Mouse (Mus musculus) heart, postnatal 14 days (tissue): Measurements from ENCODE around the gene 4930415O20Rik. TPM values are rescaled to one million over a fixed set of nuclear protein-coding genes. Genes with fewer than 3 reads are reported as not detected.

Source experiments
- DNase-seq, 2 experiments: peaks; one replicate each; pipeline ENCODE4 v3.0.0; 2021 to 2022
- intact Hi-C: fragments of 180-260 bp; cut with DNase I; formaldehyde crosslinking; loops from one replicate; pipeline ENCODE4 v1.15.1; 2025
- total RNA-seq, 2 experiments: library from RNA; stranded (reverse); gene quantifications; 2 replicates each; pipeline ENCODE4 v1.2.3; 2021

Gene 4930415O20Rik
- total RNA-seq, 2 experiments from 2014 or later: 0.88 to 0.93 TPM

DNA sequence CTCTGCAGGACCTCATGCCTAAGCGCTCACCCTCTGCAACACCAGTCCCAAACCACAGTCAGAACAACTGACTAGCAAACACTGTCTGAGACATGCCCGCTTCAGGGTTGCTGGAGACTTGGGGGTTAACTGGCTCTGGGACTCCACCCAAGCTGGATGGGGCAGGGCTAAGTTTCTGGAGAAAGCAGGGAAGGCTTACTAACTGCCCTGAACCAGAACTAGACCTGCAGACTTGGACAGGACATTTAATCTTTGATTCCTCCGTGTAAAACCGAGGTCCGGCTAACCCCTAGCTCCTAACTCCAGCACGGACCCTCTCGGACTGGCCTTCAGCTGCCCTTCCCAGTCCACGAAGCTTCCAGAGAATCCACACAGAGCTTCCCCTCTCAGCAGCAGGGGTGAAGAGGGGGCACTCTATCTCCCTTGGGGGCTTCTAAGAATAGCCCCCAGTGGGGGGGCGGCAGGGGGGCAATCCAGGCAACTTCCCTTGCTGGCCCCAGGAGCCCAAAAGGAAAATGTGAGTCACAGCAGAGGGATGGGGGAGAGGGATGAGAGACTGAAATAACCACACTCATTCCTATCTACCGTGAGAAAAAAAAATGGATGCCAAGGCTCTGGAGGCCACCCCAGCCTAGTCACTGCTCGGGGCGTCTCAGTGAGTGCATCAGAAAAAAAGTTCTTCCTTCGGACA, 31.5 kb downstream of the 4930415O20Rik start:
- intact Hi-C loops: loop anchor here (2.0 kb wide), 1 partner anchor 16 kb away; no protein-coding TSS in a partner anchor
- DNase-seq: peak; percentile 70 to 77

GRCm38 (mm10) chr15:98602921-98603458, 32.2 kb downstream of the 4930415O20Rik start:
- DNase-seq: peak; percentile 56 to 60
- intact Hi-C loops: loop anchor here (2.0 kb wide), 1 partner anchor 16 kb away; no protein-coding TSS in a partner anchor

DNA sequence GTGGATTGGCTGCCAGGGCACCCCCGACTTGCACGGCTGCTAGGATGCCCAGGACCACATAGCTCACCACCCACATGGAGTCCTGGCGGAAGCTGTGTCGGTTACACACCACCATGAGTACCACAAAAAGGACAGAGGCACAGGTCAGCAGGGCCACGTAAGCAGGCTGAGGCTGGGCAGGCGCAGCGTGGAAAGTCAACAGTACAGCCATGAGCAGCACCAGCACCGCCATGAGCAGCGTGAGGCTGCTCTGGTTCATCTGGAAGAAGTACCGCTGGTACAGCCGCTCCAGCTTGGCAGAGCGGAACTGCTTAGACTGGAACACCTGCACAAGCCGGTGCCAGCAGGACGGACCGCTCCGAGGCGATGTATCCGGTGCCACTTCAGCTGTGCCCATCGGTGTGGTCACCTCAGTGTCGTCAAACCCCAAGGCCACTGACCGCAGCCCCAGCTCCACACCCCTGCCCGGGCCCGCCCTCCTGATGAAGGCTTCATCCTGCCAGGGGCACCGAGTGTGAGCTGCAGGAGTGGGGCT, 33.3 kb downstream of the 4930415O20Rik start:
- no peak for DNase-seq
- intact Hi-C loops: no loop called here

DNA sequence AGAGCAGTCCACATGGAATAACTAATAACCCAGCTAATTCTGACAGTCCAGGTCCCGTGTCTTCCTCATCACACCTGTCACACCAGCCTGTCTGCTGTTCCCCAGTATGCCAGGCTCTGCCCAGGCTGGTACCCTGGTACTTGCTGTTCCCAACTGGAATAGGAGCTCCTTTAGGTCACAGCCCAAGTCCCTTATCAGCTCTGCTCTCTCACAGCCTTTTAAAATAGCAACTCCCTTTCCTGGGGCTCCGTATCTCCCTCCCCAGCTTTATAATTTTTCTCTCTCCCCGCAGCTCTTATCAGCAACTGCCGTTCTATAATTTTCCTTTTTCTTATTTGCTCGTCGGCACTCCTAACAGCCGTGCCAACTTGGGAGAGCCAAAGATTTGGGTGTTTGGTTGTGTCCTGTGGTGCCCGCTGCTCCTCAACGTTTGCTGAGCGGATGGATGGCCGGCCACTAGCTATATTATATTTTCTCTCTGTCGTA, 35.3 kb downstream of the 4930415O20Rik start:
- no peak for DNase-seq
- intact Hi-C loops: no loop called here

DNA sequence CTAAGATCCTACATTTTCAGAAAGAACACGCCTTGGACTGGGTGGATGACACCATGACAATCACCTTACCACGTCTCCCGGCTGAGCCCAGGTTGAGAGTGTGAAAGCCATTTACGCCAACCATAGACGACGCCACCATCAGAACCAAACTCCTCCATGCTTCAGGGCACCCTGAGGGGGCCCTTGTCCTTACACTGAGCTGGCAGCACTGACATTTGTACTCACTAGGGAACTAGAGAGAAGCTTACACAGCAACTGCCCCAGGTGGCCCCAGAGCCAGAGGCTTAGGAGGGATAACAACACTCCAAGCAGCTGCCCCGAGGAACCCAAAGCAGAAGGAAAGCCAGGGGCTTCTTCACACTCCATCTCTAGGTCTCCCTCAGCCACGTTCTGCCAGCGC, 35.9 kb downstream of the 4930415O20Rik start:
- intact Hi-C loops: no loop called here
- no peak for DNase-seq

- intact Hi-C loops: no loop called here
- DNase-seq: peak; percentile 87 to 88
Observed at GRCm38 (mm10) chr15:98607557-98607956, 36.8 kb downstream of the 4930415O20Rik start.

GRCm38 (mm10) chr15:98608058-98608783, 37.4 kb downstream of the 4930415O20Rik start:
- peak; percentile 43 to 44 for DNase-seq
- intact Hi-C loops: no loop called here

- intact Hi-C loops: no loop called here
- DNase-seq: peak in 1 of 2 experiments; percentile 49
Observed at GRCm38 (mm10) chr15:98608784-98609250, 38.0 kb downstream of the 4930415O20Rik start.

GRCm38 (mm10) chr15:98609331-98610130, 38.7 kb downstream of the 4930415O20Rik start, which contains the start of gene Adcy6:
Gene Adcy6 (minus strand): TSS chr15:98610076.
- intact Hi-C loops: no loop called here
- peak; percentile 85 to 86 for DNase-seq

GRCm38 (mm10) chr15:98610131-98610633, 39.4 kb downstream of the 4930415O20Rik start:
- intact Hi-C loops: no loop called here
- DNase-seq: no peak

GRCm38 (mm10) chr15:98612229-98612628, 41.4 kb downstream of the 4930415O20Rik start:
- no peak for DNase-seq

DNA sequence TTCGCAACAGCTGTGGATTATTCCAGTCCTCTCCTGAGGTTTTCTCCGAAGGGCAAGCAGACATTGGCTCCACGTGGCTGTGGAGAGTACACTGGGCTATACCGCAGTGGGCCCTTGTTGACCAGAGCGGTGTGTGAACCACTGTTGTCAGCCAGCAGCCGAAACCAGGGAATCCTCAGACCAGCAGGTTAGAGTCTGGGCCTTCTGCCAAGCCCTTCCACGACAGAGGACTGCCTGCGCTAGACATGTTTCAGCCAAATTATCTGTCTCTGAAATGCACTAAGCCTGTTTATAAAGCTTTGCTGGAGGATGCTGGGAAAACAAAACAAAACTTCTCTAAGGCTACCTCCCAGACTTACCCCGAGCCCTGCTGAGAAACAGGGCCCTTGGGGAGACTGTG, 43.7 kb downstream of the 4930415O20Rik start:
- DNase-seq: no peak
- intact Hi-C loops: no loop called here

More at GRCm38 (mm10) chr15:98612229-98612628, 41.4 kb downstream of the 4930415O20Rik start:
- intact Hi-C loops: no loop called here

- intact Hi-C loops: loop anchor here (5.0 kb wide), 1 partner anchor 103 kb away; no protein-coding TSS in a partner anchor
Observed at GRCm38 (mm10) chr15:98614971-98615370, 44.2 kb downstream of the 4930415O20Rik start.

DNA sequence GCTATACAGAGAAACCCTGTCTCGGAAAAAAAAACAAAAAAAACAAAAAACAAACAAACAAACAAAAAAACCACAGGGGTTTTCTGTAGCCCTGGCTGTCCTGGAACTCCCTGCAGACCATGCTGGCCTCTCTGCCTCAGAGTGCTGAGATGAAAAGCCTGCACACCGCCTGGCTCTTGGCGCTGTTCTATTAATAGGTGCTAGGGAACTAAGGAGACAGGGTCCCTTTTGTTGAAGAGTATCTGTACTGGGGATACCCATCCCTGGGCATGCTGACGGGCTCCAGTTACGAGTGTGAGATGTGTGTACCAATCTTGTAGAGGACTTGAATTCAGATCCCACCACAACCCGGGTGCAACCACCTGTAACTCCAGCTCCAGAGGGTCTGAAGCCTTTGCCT, 44.9 kb downstream of the 4930415O20Rik start:
- DNase-seq: peak in 1 of 2 experiments; percentile 36
- intact Hi-C loops: loop anchor here (5.0 kb wide), 1 partner anchor 103 kb away; no protein-coding TSS in a partner anchor

More at GRCm38 (mm10) chr15:98614971-98615370, 44.2 kb downstream of the 4930415O20Rik start:
- no peak for DNase-seq

- intact Hi-C loops: loop anchor here (1.0 to 5.0 kb wide), 2 partner anchors 36 to 104 kb away; no protein-coding TSS in a partner anchor
- DNase-seq: peak in 1 of 2 experiments; percentile 37
Observed at GRCm38 (mm10) chr15:98616362-98617175, 45.8 kb downstream of the 4930415O20Rik start.

GRCm38 (mm10) chr15:98617176-98617537, 46.4 kb downstream of the 4930415O20Rik start:
- DNase-seq: peak; percentile 79 to 88
- intact Hi-C loops: loop anchor here (1.0 to 5.0 kb wide), 2 partner anchors 37 to 105 kb away; no protein-coding TSS in a partner anchor

DNA sequence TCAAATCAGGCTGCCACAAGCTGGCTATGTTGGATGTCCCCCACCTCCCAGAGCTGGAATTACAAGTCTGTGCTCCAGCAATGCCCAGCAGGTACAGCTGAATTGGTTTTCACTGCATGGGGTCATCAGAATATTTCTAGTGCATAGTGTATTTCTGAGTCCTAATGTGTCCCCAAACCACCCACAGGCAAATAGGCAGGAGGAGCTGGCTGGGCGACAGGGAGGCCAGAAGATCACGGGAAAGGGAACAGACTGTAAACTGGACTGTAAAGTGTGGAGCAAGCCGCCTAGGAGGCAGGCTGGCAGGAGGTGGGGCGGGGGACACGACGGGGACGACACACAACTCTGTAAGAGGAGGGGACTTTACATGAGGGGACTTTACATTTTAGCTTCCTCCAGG, 51.4 kb downstream of the 4930415O20Rik start:
- DNase-seq: no peak
- intact Hi-C loops: no loop called here

DNA sequence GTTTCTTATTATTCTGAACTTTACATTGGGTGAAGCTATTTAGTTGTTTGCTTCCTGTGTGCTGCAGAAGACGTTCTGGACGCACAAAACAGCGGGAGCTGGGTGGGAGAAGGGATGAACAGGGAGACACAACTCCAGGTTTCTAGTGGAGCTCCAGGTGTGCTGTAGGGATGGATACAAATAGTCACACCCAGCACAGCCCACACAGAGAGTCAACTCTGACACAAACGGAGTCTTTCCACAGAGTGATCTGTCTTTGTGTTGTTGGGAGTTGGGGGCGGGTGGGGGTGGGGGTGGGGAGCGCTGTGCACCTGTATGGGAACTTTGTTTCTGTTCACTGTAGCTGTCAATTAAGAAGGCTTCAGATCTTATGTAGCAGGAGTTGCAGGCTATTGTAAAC, 51.9 kb downstream of the 4930415O20Rik start:
- intact Hi-C loops: no loop called here
- no peak for DNase-seq
